Mouse (Mus musculus): ENCODE data around the gene Insig1. TPM values are rescaled to one million over a fixed set of nuclear protein-coding genes. Genes with fewer than 3 reads are reported as not detected.
A peak's percentile ranks its signal among the peaks of the same experiment; 100 is the strongest.

Gene Insig1
- polyA plus RNA-seq, 1 experiment from 2014 or later: 107 TPM

DNA sequence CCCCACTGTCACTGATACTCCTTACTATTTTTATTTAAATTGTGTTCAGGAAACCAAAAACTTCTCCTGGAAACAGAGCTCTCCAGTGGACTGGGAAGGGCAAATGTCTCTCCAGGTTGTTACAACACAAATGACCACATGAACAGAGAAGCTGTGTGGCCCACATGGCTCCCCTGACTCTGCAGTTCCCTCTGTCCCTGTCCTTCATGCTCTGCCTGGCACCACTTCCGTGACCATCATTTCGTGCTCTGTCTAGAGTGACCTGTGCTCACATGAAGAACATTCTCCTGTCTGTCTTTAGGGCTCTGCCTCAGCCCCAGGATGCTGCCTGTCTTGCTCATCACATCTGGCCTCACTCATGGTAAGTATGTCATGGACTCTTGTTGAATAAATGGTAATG is 24.5 kb downstream of the Insig1 start:
- Histone ChIP-seq H3K9me3 (replicated peaks) (no peaks in the 10 kb centered on the region; the same call in 1 of the 2 replicates), H3K4me1 (no peaks in the 10 kb centered on the region), H3K27me3 (ENCODE audit: low read depth, poor library complexity, severe bottlenecking) (no peaks in the 10 kb centered on the region), H3K27ac (replicated peaks) (no peak overlapping the region), H3K36me3 (no peaks in the 10 kb centered on the region), H3K4me3 (no peak overlapping the region)
- no peak for DNase-seq (ENCODE audit: low spot score)
- 75% methylated on average over 2 of the region's 2 CpGs for WGBS

DNA sequence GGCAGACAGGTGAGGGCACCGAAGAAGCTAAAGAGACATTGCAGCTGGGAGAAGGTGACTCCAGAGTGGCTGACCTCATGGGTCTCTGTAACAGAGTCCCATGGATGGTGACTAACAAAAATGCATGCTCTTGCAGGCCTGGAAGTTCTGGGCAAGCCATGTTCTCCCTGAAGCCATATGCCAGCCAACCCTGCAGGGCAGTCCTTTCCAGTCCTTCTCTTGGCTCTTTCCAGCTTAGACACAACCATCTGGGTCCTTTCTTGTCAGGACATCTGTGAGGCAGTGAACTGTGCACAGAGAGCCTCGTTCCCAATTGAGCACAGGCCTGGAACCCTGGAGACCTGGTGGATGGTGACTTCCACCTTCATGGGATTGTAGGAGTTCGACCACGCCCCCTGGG is 35.8 kb downstream of the Insig1 start:
- 78% methylated on average over 4 of the region's 4 CpGs for WGBS
- no peak for DNase-seq (ENCODE audit: low spot score)
- Histone ChIP-seq H3K36me3 (0 out of 2 replicates have a peak, but pooled peaks cover 2% of the 10 kb centered on the region), H3K27ac (replicated peaks) (no peak overlapping the region), H3K9me3 (replicated peaks) (no peaks in the 10 kb centered on the region), H3K27me3 (ENCODE audit: low read depth, poor library complexity, severe bottlenecking) (no peaks in the 10 kb centered on the region), H3K4me3 (no peak overlapping the region), H3K4me1 (0 out of 2 replicates have a peak, but pooled peaks cover 3% of the 10 kb centered on the region)

DNA sequence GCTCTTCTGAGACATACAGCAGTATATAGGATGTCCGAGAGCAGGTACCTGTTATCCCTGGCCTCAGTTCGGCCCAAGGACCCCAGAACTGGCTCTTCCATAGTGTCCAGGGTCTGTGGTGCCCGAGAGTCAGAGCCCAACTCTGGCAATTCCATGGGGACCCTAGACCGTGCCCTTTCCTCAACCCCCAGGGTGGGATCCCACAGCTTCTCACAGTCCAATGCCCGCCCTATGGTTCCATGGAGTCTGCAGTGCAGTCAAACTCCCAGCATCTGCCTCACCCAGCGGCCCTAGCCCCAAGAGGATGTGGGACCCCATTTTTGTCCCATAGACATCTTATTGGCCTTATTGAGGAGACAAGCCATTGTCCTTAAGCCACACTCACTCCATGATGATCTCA is 36.8 kb downstream of the Insig1 start:
- Histone ChIP-seq H3K27me3 (ENCODE audit: low read depth, poor library complexity, severe bottlenecking) (no peaks in the 10 kb centered on the region), H3K4me1 (0 out of 2 replicates have a peak, but pooled peaks cover 3% of the 10 kb centered on the region), H3K4me3 (no peak overlapping the region), H3K27ac (replicated peaks) (no peak overlapping the region), H3K36me3 (0 out of 2 replicates have a peak, but pooled peaks cover 2% of the 10 kb centered on the region), H3K9me3 (replicated peaks) (no peaks in the 10 kb centered on the region)
- 88% methylated on average over 6 of the region's 6 CpGs for whole genome bisulfite sequencing
- no peak for DNase-seq (ENCODE audit: low spot score)

GRCm38 (mm10) chr5:28110881-28111280 is 39.7 kb downstream of the Insig1 start:
- 78% methylated on average over 2 of the region's 2 CpGs for WGBS
- Histone ChIP-seq H3K36me3 (0 out of 2 replicates have a peak, but pooled peaks cover 2% of the 10 kb centered on the region), H3K4me1 (0 out of 2 replicates have a peak, but pooled peaks cover 3% of the 10 kb centered on the region), H3K4me3 (no peak overlapping the region), H3K27me3 (ENCODE audit: low read depth, poor library complexity, severe bottlenecking) (peaks cover 13% of the 10 kb centered on the region; the same call in 1 of the 2 replicates), H3K9me3 (replicated peaks) (no peaks in the 10 kb centered on the region), H3K27ac (replicated peaks) (no peak overlapping the region)
- DNase-seq (ENCODE audit: low spot score): no peak

DNA sequence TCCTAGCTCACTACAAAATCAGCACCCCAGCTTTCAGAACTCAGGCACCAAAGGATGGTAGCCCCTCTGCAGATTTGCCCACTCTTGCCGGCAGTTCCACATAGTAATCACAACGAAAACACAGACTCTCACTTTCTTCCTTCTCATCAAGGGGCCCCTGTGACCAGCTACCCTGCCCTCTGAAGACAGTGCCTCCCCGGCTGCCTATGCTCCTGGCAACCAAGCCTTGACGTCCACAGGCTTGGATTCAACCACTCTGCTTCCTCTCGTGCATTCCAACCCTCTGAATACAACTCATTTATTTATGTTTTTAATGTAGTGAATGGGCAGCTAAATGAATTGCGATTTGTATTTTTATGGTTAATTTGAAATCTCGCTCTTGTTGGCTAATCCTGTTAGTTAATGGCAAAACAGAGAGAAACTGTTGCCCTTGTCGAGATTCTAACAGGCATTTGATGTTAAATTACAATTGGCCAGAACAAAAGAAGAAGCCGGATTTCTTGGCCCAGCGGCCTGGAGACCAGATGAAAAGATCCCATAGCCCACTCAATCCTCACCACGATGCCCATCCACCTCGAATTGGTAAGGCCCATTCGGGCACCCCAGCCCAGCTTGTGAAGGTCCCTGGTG is 46.2 kb downstream of the Insig1 start:
- Histone ChIP-seq H3K27ac (replicated peaks) (peak overlapping the region; percentile 84), H3K27me3 (ENCODE audit: low read depth, poor library complexity, severe bottlenecking) (peaks cover 77% of the 10 kb centered on the region)
- WGBS: 2% methylated on average over 13 of the region's 13 CpGs

DNA sequence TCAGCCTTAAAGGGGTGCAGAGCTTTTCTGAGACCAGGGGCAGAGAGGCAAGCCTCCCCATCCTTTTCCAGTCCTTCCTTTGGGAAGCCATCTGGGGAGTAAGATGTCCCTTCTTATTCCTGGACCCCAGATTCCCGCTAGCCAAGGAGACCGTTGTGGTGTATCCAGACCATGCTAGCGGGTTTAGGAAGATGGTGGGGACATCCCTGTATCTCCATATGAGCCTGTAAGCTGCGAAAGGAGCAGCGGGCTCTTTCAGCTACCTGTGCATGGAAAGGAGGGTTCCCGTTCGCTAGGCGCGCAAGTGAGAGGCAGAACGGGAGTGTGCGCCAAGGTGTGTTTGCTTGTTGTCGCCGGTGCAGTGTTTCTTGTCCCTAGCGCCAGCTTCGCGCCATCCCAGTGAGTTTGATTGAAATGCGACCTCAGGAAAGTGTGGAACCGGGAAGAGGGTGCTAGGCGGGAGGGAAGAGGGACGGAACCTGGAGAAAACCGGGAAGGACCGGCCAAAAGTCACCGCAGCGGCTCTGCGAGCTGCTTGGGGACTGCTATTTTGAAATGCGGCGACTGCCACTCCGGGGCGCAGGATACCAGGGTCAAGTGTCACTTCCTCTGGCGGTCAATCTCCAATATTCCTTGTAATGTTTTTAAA is 46.8 kb downstream of the Insig1 start:
- Histone ChIP-seq H3K9me3 (replicated peaks) (no peaks in the 10 kb centered on the region), H3K4me1 (peaks cover 44% of the 10 kb centered on the region), H3K27ac (replicated peaks) (peak overlapping the region; percentile 84), H3K27me3 (ENCODE audit: low read depth, poor library complexity, severe bottlenecking) (peaks cover 84% of the 10 kb centered on the region), H3K4me3 (peak overlapping the region; percentile 58), H3K36me3 (no peaks in the 10 kb centered on the region)
- under 1% methylated on average over 30 of the region's 30 CpGs for WGBS
- peak; percentile 75 for DNase-seq (ENCODE audit: low spot score)

More for the DNA sequence above, 46.2 kb downstream of the Insig1 start:
- peak; percentile 28 for DNase-seq (ENCODE audit: low spot score)
- H3K36me3 ChIP-seq: no peaks in the 10 kb centered on the region
- H3K9me3 ChIP-seq (replicated peaks): no peaks in the 10 kb centered on the region
- peaks cover 40% of the 10 kb centered on the region for H3K4me1 ChIP-seq
- H3K4me3 ChIP-seq: peak overlapping the region; percentile 58

DNA sequence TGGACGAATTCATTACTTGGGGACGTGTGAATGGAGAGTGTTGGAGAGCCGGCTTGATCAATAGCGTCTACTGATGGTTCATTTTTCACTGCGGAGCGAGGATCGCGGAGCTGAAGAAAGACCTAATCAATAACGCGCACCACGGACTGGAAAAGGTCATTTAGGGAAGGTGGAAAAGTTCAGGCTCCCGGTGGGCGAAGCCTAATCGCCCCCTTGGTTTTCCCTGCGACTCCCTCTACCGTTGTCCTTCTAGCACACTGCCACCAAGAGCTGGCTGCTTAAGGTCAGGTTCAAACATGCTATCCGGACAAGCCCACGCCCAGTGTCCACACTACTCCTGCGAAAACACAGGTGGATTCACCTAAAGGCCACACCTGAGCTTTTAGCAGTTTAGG is 47.4 kb downstream of the Insig1 start:
- H3K27me3 ChIP-seq (ENCODE audit: low read depth, poor library complexity, severe bottlenecking): peaks cover 87% of the 10 kb centered on the region
- no peaks in the 10 kb centered on the region for H3K9me3 ChIP-seq (replicated peaks)
- H3K4me3 ChIP-seq: peak overlapping the region; percentile 58
- no peak for DNase-seq (ENCODE audit: low spot score)
- peak overlapping the region; percentile 84 for H3K27ac ChIP-seq (replicated peaks)
- under 1% methylated on average over 19 of the region's 19 CpGs for WGBS
- H3K36me3 ChIP-seq: no peaks in the 10 kb centered on the region
- peaks cover 50% of the 10 kb centered on the region for H3K4me1 ChIP-seq

DNA sequence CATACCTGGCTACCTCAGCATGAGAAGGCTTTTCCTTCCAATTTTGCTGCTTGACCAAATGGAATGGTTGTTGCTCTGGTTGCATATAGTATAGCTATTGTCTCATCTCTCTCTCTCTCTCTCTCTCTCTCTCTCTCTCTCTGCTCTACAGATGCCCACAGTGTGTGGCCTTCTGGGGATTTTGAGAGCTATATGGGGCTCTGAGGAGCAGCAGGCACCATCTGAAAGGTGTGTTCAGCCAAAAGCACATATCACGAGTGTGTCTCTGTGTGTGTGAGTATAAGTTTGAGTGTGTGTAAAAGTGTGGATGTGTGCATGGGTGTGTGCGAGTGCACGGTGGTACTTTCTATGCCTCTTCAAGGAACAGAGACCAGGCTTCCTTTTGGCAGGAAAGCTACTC is 48.4 kb downstream of the Insig1 start:
- Histone ChIP-seq H3K4me1 (peaks cover 60% of the 10 kb centered on the region), H3K9me3 (replicated peaks) (no peaks in the 10 kb centered on the region), H3K27ac (replicated peaks) (peak overlapping the region; percentile 3; the same call in 1 of the 2 replicates), H3K36me3 (no peaks in the 10 kb centered on the region), H3K27me3 (ENCODE audit: low read depth, poor library complexity, severe bottlenecking) (peaks cover 87% of the 10 kb centered on the region), H3K4me3 (peak overlapping the region; percentile 32; the same call in 1 of the 2 replicates)
- WGBS: 19% methylated on average over 3 of the region's 3 CpGs
- DNase-seq (ENCODE audit: low spot score): no peak

DNA sequence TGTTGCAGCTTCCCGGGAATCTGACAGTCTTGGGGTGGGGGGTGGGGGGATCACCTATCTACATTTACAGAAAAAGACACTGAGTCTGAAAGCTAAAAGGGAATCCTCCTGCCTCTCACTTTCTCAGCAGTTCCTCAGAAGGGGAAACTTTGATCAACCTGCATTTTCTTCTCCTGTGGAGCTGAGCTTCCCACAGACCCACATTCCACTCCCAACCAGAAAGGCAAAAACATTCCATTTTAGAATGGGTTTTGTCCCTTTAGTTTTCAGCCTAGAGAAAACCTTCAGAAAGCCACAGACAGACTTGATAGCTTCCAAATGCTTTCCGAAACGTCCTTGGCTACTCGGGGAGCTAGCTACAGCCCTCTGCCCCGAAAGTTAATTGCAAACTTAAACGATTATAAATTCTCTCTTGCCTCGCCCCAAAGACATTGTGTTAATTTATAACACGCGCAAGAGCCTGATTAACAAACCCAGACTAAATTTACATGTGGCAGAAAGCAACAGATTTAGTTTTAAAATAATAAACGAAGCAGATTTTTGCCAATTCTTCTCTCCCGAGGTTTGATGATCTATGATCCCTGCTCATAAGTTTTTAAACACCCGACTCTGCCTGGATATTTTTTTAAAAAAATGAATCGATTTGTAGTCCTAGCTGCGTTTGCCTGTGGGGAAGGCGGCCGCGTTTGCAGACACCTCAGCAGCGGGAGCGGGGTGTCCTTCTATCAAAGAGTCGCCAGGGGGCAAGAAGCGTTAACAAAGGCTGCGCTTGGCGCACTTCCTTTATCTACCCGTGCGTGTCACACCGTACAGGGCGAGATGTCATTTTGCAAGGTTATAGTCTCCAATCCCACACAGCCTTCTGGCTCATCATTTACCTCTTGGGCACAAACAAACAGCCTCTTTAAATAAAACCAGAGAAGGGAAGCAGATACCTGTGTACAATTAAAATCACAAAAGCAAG is 51.6 kb downstream of the Insig1 start:
- Histone ChIP-seq H3K9me3 (replicated peaks) (no peaks in the 10 kb centered on the region), H3K27me3 (ENCODE audit: low read depth, poor library complexity, severe bottlenecking) (peaks cover 100% of the 10 kb centered on the region), H3K27ac (replicated peaks) (peak overlapping the region; percentile 91), H3K36me3 (no peaks in the 10 kb centered on the region), H3K4me3 (peak overlapping the region; percentile 57), H3K4me1 (peaks cover 59% of the 10 kb centered on the region)
- peak; percentile 80 for DNase-seq (ENCODE audit: low spot score)
- 1% methylated on average over 27 of the region's 27 CpGs for WGBS

DNA sequence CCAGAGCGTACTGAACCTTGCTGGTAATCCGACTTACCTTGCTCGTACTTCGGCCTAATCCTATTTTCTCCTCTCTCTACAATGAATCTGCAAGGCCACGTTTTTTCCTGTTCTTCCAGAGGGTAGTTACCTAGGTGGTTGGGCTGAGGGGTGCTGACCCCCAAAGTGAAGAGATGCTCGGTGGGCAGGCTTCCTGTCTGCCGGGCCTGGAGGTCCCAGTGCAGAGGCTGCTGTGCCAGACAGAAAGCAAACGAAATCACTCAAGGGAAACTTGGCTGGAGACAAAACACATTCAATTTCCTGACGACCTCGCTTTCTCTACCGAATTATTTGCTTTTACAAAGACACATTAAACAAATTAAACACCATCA is 52.3 kb downstream of the Insig1 start:
- no peaks in the 10 kb centered on the region for H3K9me3 ChIP-seq (replicated peaks)
- H3K4me3 ChIP-seq: peak overlapping the region; percentile 57
- peak overlapping the region; percentile 91 for H3K27ac ChIP-seq (replicated peaks)
- WGBS: under 1% methylated on average over 11 of the region's 11 CpGs
- no peak for DNase-seq (ENCODE audit: low spot score)
- H3K36me3 ChIP-seq: no peaks in the 10 kb centered on the region
- H3K27me3 ChIP-seq (ENCODE audit: low read depth, poor library complexity, severe bottlenecking): peaks cover 100% of the 10 kb centered on the region
- H3K4me1 ChIP-seq: peaks cover 59% of the 10 kb centered on the region

- 4% methylated on average over 28 of the region's 28 CpGs for WGBS
- Histone ChIP-seq H3K27me3 (ENCODE audit: low read depth, poor library complexity, severe bottlenecking) (peaks cover 100% of the 10 kb centered on the region), H3K9me3 (replicated peaks) (no peaks in the 10 kb centered on the region), H3K36me3 (no peaks in the 10 kb centered on the region), H3K27ac (replicated peaks) (peak overlapping the region; percentile 91), H3K4me3 (peak overlapping the region; percentile 57), H3K4me1 (peaks cover 48% of the 10 kb centered on the region)
- peak; percentile 81 for DNase-seq (ENCODE audit: low spot score)
Measured at GRCm38 (mm10) chr5:28124321-28125230, 53.4 kb downstream of the Insig1 start.

All from midbrain, embryonic 10.5 days (tissue).